Mouse (Mus musculus) small intestine, adult 10 weeks (tissue): Measurements from ENCODE around the gene Olfr15. TPM values are rescaled to one million over a fixed set of nuclear protein-coding genes. Genes with fewer than 3 reads are reported as not detected.

Experiments used
- polyA plus RNA-seq: library from polyadenylated mRNA; stranded (reverse); fragments of 350-450 nt; fragmentation: Illumina TruSeq; extraction: RNeasy Lipid Tissue Mini Kit (QIAGEN cat#74804); gene quantifications from one replicate; pipeline ENCODE4 v1.2.3, GENCODE M21; 2014; ENCODE audit warnings: low replicate concordance

Olfr15 gene
- polyA plus RNA-seq, result not detected

DNA sequence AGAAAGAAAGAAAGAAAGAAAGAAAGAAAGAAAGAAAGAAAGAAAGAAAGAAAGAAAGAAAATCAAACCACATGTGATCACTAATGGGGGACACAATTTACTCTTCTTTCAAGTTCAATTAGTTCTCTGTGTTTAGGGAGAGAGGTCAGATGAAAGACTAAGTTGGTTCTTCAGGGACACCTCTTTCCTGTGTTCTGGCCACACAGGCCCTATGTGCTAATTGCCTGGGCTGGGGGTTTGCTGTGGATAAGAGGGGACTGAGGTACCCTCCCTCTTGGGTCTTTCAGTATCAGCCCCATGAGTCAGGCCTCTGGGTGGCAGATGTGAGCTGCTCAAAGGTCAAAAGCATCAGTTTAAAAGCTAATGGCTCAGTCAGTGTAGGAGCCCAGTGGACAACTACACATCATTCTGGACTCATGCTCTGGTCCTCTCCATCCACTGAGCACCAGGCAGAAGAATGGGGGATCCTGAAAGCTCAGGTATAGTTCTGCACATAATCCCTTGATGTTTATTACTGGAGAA is at the start of gene Olfr15:
Gene Olfr15, plus strand, starts transcription at position 291 of the 522 bp plus-strand sequence.

DNA sequence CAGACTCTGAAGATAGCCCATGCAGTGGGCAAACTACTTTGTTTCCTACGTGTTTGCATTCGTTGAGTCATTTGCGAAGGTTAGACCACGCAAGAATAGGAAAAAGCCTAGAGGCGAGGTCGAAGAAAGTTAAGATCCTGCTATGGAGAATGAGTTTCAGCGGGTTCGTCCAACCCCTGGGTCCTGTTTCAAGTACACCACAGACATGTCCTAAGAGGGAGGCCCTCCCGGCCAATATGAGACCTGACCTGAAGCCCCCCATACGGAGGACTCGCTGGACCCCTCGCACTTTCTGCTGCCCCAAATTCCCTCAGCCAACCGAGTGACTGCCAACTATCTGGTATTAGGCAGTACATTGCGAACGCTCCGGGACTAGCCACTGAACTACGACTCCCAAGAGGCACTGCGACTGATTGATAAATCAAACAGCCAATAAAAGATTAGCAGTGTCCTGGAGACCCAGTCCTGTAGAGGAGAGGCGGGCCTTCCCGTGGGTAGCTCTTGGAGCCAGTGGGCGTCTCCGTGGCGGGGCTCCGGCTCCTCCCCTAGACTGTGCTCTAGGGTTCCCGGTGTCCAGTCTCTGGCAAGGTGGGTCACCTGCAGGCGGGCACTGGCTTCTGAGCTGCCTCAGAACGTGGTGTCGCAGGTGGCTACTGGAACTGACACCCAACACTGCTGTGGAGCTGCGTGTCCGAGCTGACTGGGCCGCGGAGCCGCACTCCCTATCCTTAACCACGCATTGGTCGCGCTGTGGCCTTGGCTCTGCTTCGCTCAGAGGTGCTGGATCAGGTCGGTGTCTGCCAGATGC is 16.2 kb downstream of the Olfr15 start, which contains the start of gene Zfp174:
Gene Zfp174, plus strand, starts transcription at position 558 of the 808 bp plus-strand sequence.

DNA sequence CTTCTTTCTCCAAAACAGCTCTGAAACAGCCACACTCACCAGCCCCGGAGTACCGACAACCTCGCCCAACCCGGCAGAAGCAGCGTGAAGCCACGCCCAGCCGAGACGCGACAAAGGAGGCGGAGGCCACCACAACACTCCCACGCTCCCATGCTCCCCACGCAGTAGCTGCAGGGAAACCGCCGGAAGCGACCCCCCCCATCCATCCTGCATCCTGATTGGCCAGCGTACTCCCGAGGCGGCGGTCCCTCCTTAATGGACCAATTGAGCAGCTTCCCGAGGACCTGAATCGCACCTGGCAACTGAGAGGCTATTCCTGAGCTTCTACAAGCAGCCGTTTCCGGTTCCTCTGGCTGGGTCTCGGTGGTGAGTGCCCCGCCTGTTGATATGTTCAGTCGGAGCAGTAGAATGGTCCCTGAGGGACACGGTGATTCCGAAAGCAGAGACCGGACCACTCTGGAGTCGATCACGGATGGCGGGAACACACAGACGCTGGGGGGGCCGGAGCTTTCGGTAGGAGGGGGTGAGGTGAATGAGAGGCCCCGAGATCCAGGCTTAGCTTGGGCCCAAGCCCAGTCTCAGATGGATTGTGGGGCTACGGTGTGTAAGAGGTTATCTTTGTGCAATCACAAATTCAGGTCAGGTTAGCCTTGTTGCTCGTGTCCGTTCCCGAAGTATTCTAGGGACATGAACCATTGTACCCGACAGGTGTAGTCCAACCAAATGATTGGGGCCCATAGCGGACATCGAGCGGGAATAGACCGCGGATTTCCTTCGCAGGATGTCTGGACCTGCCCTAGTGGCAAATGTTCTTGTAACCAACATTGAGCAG is 41.8 kb downstream of the Olfr15 start, which contains the start of gene Naa60:
Gene Naa60, plus strand, starts transcription at position 160 of the 832 bp plus-strand sequence.

DNA sequence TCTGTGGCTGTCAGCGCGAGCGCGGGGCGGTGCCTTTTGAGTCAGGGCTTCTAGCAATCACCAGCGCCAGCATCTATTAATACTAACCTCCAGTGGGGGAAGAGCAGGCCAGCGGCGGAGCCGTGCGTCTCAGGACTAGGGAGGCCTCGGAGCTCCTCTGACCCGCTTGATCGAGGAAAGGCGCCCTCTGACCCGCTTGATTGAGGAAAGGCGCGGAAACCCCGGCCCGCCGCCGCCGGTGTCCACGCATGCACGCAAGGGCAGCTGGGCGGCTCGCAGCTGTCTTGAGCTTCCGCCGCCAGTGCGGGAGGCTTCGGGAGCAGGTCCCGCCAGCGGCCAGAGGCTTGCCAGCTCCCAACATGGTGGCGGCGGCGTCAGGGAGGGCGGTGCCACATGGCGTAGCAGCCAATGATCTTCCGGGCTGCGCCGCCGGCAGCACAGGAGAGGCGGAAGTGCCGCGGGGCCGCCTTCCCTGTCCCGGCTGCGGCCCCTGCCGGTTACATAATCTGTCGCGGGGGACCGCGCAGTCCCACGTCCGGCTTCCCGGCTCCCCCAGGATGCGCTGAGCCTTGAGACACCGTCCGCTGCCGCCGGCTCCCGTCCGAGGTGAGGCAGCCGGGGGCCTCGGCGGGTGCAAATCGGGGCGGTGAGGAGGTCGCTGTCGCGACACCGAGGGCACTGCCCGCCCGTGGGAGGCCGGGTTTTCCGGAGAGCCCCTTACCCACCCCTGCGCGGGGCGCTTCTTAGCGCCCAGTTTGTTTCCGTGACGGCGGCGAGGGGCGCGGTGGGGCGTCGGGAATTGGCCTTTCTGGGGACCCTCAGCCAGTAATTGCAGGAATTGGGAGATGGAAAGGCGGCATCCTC is 53.8 kb downstream of the Olfr15 start, which contains the start of the genes Zfp597 and Gm20695:
Gene Zfp597, minus strand, starts transcription at position 361 of the 864 bp plus-strand sequence.
Gene Gm20695, plus strand, starts transcription at position 448 of the 864 bp plus-strand sequence.

Other genes starting within 250 kb of the Olfr15 start
- not detected for gene Olfr161, start 239.8 kb upstream of the Olfr15 start, polyA plus RNA-seq
- 1.3 TPM for gene Mefv, start 112.8 kb upstream of the Olfr15 start, polyA plus RNA-seq
- gene Zfp263, start 86.8 kb upstream of the Olfr15 start, polyA plus RNA-seq, result 39.3 TPM
- gene Zfp174, start 16.4 kb downstream of the Olfr15 start, polyA plus RNA-seq, result 1.5 TPM
- gene Naa60, start 41.5 kb downstream of the Olfr15 start, polyA plus RNA-seq, result 150 TPM
- 14.5 TPM for gene Zfp597, start 53.7 kb downstream of the Olfr15 start, polyA plus RNA-seq
- 1.3 TPM for gene Gm20695, start 53.8 kb downstream of the Olfr15 start, polyA plus RNA-seq
- not detected for gene 1700037C18Rik, start 77.8 kb downstream of the Olfr15 start, polyA plus RNA-seq
- gene Cluap1, start 77.9 kb downstream of the Olfr15 start, polyA plus RNA-seq, result 10.1 TPM
- gene Nlrc3, start 145.8 kb downstream of the Olfr15 start, polyA plus RNA-seq, result 2.1 TPM
- 16.0 TPM for gene Slx4, start 172.9 kb downstream of the Olfr15 start, polyA plus RNA-seq
- gene Dnase1, start 206.1 kb downstream of the Olfr15 start, polyA plus RNA-seq, result 226 TPM
- gene Trap1, start 246.9 kb downstream of the Olfr15 start, polyA plus RNA-seq, result 23.0 TPM